Mouse (Mus musculus) midbrain, embryonic 14.5 days (tissue): ENCODE results near the gene Tnr. TPM values are rescaled to one million over a fixed set of nuclear protein-coding genes. Genes with fewer than 3 reads are reported as not detected.

ENCODE experiments used
- ATAC-seq: fragments of 200-750 bp; cut with Nextera tagmentation; 2 replicates; pipeline ENCODE4 v1.8.0; 2017; ENCODE audit warnings: moderate number of reproducible peaks, moderate library complexity; ENCODE audit not compliant: low FRiP score, low TSS enrichment
- DNase-seq: peaks from one replicate; pipeline ENCODE4 v3.0.0-alpha.2; 2015
- H3K27ac ChIP-seq: fragments of 300-500 bp; sonication (generic); replicated peaks from 2 replicates; pipeline ENCODE4 v1.5.1; 2014; ENCODE audit warnings: mild to moderate bottlenecking, low read depth, low read length, moderate library complexity
- H3K27me3 ChIP-seq: fragments of 300-500 bp; sonication (generic); 2 replicates; pipeline ENCODE4 v1.6.1; 2014; ENCODE audit warnings: low read length, control low read depth, mixed read lengths; ENCODE audit not compliant: control insufficient read depth, insufficient read depth
- H3K36me3 ChIP-seq: fragments of 300-500 bp; sonication (generic); 2 replicates; pipeline ENCODE4 v1.6.1; 2014; ENCODE audit warnings: low read length, control low read depth; ENCODE audit not compliant: control insufficient read depth, insufficient read depth
- H3K4me1 ChIP-seq: fragments of 300-500 bp; sonication (generic); 2 replicates; pipeline ENCODE4 v1.6.1; 2014; ENCODE audit warnings: mild to moderate bottlenecking, antibody characterized with exemption, low read length, control low read depth; ENCODE audit not compliant: control insufficient read depth, insufficient read depth
- H3K4me2 ChIP-seq: fragments of 300-500 bp; sonication (generic); 2 replicates; pipeline ENCODE4 v1.6.1; 2014; ENCODE audit warnings: mild to moderate bottlenecking, low read length, moderate library complexity
- H3K4me3 ChIP-seq: fragments of 300-500 bp; sonication (generic); replicated peaks from 2 replicates; pipeline ENCODE4 v1.5.1; 2014; ENCODE audit warnings: low read depth, low read length
- H3K9ac ChIP-seq: fragments of 300-500 bp; sonication (generic); replicated peaks from 2 replicates; pipeline ENCODE4 v1.6.1; 2014; ENCODE audit warnings: mild to moderate bottlenecking, low read length, moderate library complexity
- H3K9me3 ChIP-seq: fragments of 300-500 bp; sonication (generic); 2 replicates; pipeline ENCODE4 v1.6.1; 2016; ENCODE audit warnings: low read length, control low read depth, mixed read lengths; ENCODE audit not compliant: control insufficient read depth
- WGBS: fragments of 180-500 bp; shearing (Covaris S2); extraction: QIAGEN DNeasy Blood & Tissue Kit; methylation state at CpG from one replicate; pipeline ENCODE4 v1.1.7; 2014; 5-methylcytosine and 5-hydroxymethylcytosine counted together
- polyA plus RNA-seq: library from polyadenylated mRNA; unstranded; fragments of >200 nt; fragmentation: Nextera tagmentation; extraction: Ambion mirVana; gene quantifications from 2 replicates; pipeline ENCODE4 v1.2.1, GENCODE M21; 2014

Tnr gene
- polyA plus RNA-seq, 1 experiment from 2014 or later: 4.4 TPM

DNA sequence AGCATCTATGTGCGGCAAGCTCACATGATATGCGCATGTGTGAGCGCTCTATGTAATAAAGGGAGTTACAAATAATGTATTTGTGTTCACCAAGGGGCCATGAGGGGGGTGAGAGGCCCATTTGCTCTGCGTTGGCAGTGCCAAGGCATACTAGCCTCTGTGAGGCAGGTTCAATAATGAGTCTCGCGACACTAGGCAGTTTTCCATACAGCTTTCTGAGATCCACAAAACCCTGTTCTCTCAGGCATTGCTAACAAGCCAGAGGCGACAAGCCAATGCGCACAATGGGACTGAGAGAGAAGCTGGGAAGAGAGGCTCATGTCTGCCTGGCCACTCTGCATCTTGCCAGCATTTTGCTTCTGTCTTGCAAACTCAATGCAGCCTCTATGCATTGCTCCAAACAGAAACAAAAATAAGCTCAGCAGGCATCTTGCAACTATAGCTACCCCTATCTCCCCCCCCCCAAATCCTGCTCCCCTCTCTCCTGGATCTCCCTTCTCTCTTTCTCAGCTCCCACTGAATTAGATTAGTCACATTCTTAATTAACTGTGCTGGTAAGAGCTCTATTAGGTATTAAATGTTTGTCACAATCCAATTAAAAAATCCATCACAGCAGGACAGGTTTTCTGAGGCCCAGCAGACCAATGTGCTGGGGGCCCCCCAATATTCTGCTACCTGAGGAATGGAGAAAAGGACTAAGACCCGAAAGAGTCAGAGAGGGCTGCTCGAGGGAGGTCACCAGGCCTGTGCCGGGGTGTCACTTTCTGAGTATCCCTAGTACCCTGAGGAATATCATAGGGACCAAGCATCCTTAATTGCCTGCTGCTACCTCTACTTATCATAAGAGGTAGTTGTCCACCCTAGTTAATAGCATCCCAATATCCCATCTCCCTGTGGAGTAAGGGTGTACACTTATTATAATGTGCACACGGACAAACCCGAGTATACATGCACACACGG is 70.8 kb downstream of the Tnr start:
- Histone ChIP-seq H3K27me3 (no peaks in the 10 kb centered on the region), H3K27ac (peak overlapping the region; percentile 57), H3K9me3 (no peaks in the 10 kb centered on the region), H3K4me3 (no peak overlapping the region), H3K9ac (no peak overlapping the region), H3K4me1 (peaks cover 11% of the 10 kb centered on the region), H3K4me2 (no peak overlapping the region), H3K36me3 (no peaks in the 10 kb centered on the region)
- peak; percentile 78 for DNase-seq
- WGBS: 61% methylated on average over 14 of the region's 14 CpGs
- peak; percentile 73 for ATAC-seq

DNA sequence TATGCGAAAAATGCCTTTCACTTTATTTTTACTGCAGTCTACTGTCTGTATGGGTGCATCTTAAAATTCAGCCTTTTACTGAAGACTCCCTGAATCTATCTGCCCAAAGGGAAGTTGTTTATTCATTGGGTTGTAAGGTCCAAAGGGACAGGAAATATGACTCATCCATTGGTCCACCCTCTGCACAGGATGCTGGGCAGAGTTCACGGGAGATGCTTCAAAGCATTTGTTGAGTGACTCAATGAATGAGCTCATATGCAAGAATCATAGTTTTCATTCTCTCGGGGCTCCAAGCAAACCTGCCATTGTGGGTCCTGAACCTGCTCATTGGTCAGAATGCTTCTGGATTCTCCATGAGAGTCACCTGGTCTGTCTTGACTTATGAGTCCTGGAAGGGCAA is 72.2 kb downstream of the Tnr start:
- Histone ChIP-seq H3K36me3 (no peaks in the 10 kb centered on the region), H3K4me3 (no peak overlapping the region), H3K9ac (no peak overlapping the region), H3K4me1 (peaks cover 11% of the 10 kb centered on the region), H3K4me2 (no peak overlapping the region), H3K27ac (no peak overlapping the region), H3K27me3 (no peaks in the 10 kb centered on the region), H3K9me3 (no peaks in the 10 kb centered on the region)
- WGBS: 88% methylated on average over 3 of the region's 3 CpGs
- ATAC-seq (no peak), DNase-seq (no peak)

DNA sequence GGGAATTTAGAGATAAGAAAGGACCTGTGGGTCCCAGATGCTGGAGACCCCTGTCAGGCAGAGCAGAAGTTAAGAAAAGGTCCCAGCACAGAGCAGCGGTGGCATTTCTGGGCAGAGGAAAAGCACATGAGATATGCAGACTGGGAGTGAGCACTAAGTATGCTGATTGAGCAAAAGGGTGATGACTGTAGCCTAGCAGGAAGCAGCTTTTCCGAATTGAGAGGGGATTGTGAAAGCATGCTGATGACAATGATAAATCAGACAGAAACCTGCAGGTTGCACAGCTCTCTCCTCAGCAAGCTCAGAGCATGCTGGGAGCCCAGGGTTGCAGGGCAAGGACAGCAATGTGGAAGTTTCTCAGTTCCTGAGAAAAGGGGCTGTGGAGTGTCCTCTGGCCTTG is 73.1 kb downstream of the Tnr start:
- no peak for DNase-seq
- no peaks in the 10 kb centered on the region for H3K27me3 ChIP-seq

DNA sequence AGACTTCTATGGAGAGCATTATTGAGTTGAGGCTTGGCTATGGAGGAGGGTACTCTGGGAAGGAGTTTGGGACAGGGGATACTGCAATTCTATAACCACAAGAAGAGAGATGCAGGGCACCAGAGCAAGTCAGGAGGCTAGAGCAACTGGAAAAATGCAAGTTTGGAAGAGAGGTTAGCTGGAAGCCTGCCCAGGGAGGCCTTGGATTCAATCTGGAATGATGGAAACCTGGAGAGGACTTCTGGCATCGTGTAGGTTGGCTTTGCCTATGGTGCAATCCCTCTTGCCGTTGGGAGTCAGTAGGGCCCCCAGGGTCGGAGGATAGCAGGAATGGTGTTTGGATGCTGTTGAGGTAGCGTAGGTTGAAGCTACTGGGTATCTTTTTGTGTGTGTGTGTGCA is 90.0 kb downstream of the Tnr start:
- no peak overlapping the region for H3K27ac ChIP-seq
- H3K9me3 ChIP-seq: no peaks in the 10 kb centered on the region
- H3K4me1 ChIP-seq: peaks cover 22% of the 10 kb centered on the region
- DNase-seq (no peak), ATAC-seq (no peak)
- no peak overlapping the region for H3K9ac ChIP-seq
- WGBS: 92% methylated on average over 4 of the region's 4 CpGs
- H3K4me3 ChIP-seq: no peak overlapping the region
- no peaks in the 10 kb centered on the region for H3K36me3 ChIP-seq
- H3K4me2 ChIP-seq: no peak overlapping the region
- no peaks in the 10 kb centered on the region for H3K27me3 ChIP-seq

More for the DNA sequence above, 73.1 kb downstream of the Tnr start:
- Histone ChIP-seq H3K4me1 (peaks cover 11% of the 10 kb centered on the region), H3K4me3 (no peak overlapping the region), H3K27ac (no peak overlapping the region), H3K4me2 (no peak overlapping the region), H3K9me3 (no peaks in the 10 kb centered on the region), H3K9ac (no peak overlapping the region), H3K36me3 (no peaks in the 10 kb centered on the region)
- no peak for ATAC-seq
- 55% methylated on average over 2 of the region's 2 CpGs for WGBS

DNA sequence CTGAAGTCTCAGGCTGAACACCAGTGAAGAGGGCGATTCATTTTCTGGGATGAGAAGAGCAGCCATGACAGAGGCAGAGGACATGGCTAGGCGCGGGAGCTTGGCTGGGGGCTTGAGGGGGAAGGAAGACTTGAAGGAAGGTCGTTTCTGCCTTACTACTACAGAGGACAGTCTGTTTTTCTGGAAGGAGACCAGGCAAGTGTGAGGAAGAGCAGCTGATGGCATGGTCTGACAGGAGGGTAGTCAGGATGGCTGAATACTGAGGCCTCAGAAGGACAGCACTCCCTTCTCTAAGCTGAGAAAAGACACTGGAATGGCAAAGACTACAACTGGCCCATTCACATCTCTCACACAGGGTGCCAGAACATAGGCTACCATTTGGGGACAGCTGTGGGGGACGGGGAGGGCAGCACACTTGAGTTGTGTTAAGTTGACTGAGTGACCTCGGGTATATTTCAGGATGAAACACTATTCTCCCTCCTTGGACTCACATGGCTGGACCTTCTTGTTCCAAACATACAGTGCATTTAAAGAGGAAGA is 90.6 kb downstream of the Tnr start:
- H3K4me3 ChIP-seq: no peak overlapping the region
- no peaks in the 10 kb centered on the region for H3K9me3 ChIP-seq
- H3K9ac ChIP-seq: no peak overlapping the region
- no peak for DNase-seq
- H3K4me2 ChIP-seq: peak overlapping the region; percentile 49; the same call in 1 of the 2 replicates
- no peaks in the 10 kb centered on the region for H3K36me3 ChIP-seq
- ATAC-seq: no peak
- no peaks in the 10 kb centered on the region for H3K27me3 ChIP-seq
- H3K27ac ChIP-seq: peak overlapping the region; percentile 84
- H3K4me1 ChIP-seq: peaks cover 22% of the 10 kb centered on the region
- 84% methylated on average over 6 of the region's 6 CpGs for WGBS

DNA sequence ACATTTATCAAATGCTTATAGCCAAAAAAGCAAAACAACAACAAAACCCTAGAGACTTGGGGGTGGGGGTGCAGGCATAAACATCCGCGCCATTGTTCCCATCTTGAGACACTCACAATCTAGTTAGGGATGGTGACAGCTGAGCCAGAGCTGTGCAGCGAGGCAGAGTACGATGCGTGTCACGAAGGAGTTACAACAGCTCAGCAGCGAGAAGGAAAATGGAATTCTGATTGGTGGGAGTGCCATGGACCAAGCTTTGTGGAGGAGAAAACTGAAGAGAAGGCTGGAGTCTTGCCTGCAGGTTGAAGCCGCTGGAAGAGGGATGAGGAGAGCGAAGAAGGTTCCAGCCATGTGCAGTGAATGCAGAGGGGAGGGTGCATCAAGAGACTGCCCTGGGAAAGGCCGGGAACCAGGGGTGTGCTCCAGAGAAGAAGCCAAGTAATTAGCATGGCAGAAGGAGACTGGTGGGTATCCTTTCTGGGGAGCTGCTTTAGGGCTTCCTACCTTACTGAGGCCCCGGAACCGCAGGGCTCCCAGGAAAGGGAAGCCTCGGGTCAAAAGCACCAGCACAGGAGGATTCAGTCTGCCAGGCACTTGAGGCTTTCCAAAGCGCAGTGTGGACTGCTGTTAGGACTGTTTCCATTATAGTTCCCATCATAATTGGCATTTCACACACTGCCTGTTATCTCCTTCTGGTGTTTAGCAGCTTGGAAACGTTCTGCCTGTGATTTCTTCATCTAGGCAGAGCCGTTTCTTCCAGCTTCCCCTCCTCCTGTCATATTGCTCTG is 91.3 kb downstream of the Tnr start:
- H3K9me3 ChIP-seq: no peaks in the 10 kb centered on the region
- H3K36me3 ChIP-seq: no peaks in the 10 kb centered on the region
- WGBS: 26% methylated on average over 16 of the region's 16 CpGs
- peaks cover 22% of the 10 kb centered on the region for H3K4me1 ChIP-seq
- H3K27ac ChIP-seq: peak overlapping the region; percentile 84
- peak overlapping the region; percentile 49 for H3K4me2 ChIP-seq
- peak overlapping the region; percentile 29; the same call in 1 of the 2 replicates for H3K9ac ChIP-seq
- ATAC-seq: peak; percentile 70
- peak; percentile 69 for DNase-seq
- no peaks in the 10 kb centered on the region for H3K27me3 ChIP-seq
- H3K4me3 ChIP-seq: 0 out of 2 replicates have a peak overlapping the region, but pooled peaks have one; percentile 9

DNA sequence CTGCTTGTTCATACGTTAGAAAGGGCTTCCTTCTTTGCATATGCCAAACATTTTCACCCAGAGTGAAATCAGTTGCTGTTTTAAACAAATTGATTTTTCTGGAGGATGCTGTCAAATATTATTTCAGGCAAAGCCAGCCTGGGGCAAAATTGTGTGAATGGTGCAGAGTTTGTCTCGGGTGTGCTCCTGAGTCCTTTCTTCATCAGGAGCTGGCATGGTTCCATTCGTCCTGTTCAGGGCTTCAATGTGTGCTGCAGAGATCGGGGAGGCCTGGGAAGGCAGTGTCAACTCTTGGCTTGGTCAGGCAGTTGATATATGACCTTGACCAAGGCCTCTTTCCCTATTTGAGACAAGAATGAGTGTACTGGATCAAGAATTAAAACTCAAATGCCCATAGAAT is 92.1 kb downstream of the Tnr start:
- WGBS: 34% methylated on average over 4 of the region's 4 CpGs
- peak overlapping the region; percentile 84; the same call in 1 of the 2 replicates for H3K27ac ChIP-seq
- H3K36me3 ChIP-seq: no peaks in the 10 kb centered on the region
- DNase-seq: peak; percentile 68
- H3K4me2 ChIP-seq: peak overlapping the region; percentile 49
- ATAC-seq: no peak
- H3K9ac ChIP-seq: no peak overlapping the region
- no peak overlapping the region for H3K4me3 ChIP-seq
- peaks cover 22% of the 10 kb centered on the region for H3K4me1 ChIP-seq
- no peaks in the 10 kb centered on the region for H3K9me3 ChIP-seq
- no peaks in the 10 kb centered on the region for H3K27me3 ChIP-seq

DNA sequence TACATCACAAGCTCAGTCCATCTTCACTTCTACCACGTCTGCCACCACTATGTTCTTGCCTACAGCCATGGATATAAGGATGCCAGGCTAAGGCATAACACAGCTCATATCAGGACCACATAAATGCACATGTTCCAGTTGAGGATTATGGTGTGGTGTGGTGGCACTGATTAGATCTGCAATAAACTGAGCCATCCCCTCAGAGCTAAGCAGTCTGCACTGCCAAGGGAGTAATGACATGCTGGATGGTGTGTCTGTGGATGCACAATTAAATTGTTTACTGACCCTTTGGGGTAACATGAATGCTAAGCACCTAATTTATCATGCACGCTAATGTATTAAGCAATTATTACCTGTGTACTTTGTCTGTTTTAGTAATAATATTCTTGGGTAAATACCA is 95.6 kb downstream of the Tnr start:
- H3K4me2 ChIP-seq: no peak overlapping the region
- no peak for ATAC-seq

More for the DNA sequence above, 95.6 kb downstream of the Tnr start:
- WGBS: 70% methylated on average over 2 of the region's 2 CpGs
- H3K9ac ChIP-seq: no peak overlapping the region
- no peak overlapping the region for H3K27ac ChIP-seq
- H3K36me3 ChIP-seq: no peaks in the 10 kb centered on the region
- DNase-seq: peak; percentile 6
- no peak overlapping the region for H3K4me3 ChIP-seq
- H3K9me3 ChIP-seq: no peaks in the 10 kb centered on the region
- H3K27me3 ChIP-seq: no peaks in the 10 kb centered on the region
- peaks cover 20% of the 10 kb centered on the region for H3K4me1 ChIP-seq
